In the genomic region with DNA sequence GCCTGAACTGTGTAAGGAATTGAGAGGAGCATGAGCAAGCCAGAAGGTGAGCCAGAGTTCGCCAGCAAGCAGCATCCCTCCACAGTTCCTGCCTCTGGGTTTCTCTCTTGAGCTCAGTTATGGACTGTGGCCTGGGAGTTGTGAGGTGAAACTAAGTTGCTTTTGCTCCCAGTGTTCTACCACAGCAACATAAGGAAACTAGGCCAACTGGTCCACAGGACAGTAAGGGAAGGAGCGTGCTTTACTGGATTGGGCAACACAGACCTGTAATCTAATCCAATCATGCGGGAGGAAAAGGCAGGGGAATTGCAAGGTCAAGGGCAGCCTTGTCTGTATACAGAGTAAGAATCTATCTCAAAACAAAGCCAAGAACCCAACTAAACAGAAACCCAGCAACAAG, we compare ENCODE assay signal across 26 mouse cellular contexts. TPM values are rescaled to one million over a fixed set of nuclear protein-coding genes. Genes with fewer than 3 reads are reported as not detected.
DNase-seq lines count a peak whose midpoint lies in the region; ATAC-seq and TF ChIP-seq lines count a peak whose summit lies in the region.
"Had no signal": no experiment of that assay in that cellular context is flagged by ENCODE, and none has a peak within 500 bp of the region (broad histone marks: within the 10 kb centered on the region; RNA-seq: fewer than 3 reads in every experiment).

No protein-coding gene starts in this region.

- intact Hi-C loops in gastrocnemius, adult 2 months (cut with DNase I) = no loop called here
- intact Hi-C loops in gastrocnemius, postnatal 36 days (cut with DNase I) = no loop called here

- no peaks in the 10 kb centered on the region for H3K27me3 ChIP-seq in heart, embryonic 12.5 days (replicated peaks)
- H3K27me3 ChIP-seq: CH12.LX; embryonic facial prominence, embryonic 12.5 days; forebrain, embryonic 13.5 days; forebrain, embryonic 15.5 days; Patski had no signal

- TF ChIP-seq CTCF in gastrocnemius, adult 2 months (IDR thresholded peaks at IDR 0.05) = no peak

- DNase-seq in adrenal gland, postnatal 10 days = peak; percentile 32
- no peak for DNase-seq in adrenal gland, adult 2 months
- DNase-seq in gastrocnemius, adult 2 months = no peak
- no peak for DNase-seq in gastrocnemius, postnatal 36 days
- no peak for DNase-seq in heart, adult 9 months (ENCODE audit: low spot score in 2 of 2)
- DNase-seq in adipocyte (ENCODE audit: low spot score) = peak; percentile 72
- DNase-seq in spleen, adult 18-20 months = no peak
- DNase-seq: adrenal gland, adult 8-10 months; adrenal gland, postnatal 25 days; B cell, adult 2 months; cerebellum, adult 11-12 months; cerebellum, adult 2 months; cerebellum, adult 9-10 months; cerebellum, postnatal 10 days; cerebellum, postnatal 25 days; forebrain, postnatal 0 days had no signal

- no peak for ATAC-seq in heart, embryonic 12.5 days (ENCODE audit: insufficient number of reproducible peaks, low FRiP score)
- ATAC-seq: activated CD4-positive, CD25-positive, alpha-beta regulatory T cell, adult 4 months; CD4-positive, CD25-positive, alpha-beta regulatory T cell, adult 4 months; forebrain, embryonic 13.5 days; forebrain, embryonic 15.5 days; forebrain, postnatal 0 days; Patski had no signal

- H3K4me2 ChIP-seq in heart, embryonic 12.5 days = no peak overlapping the region
- H3K4me2 ChIP-seq: embryonic facial prominence, embryonic 12.5 days; forebrain, embryonic 13.5 days; forebrain, embryonic 15.5 days had no signal

- peaks cover 64% of the 10 kb centered on the region for H3K4me1 ChIP-seq in heart, embryonic 12.5 days (replicated peaks)

- peak overlapping the region; percentile 85 for H3K27ac ChIP-seq in gastrocnemius, adult 2 months
- 0 out of 2 replicates have a peak overlapping the region, but pooled peaks have one; percentile 9 for H3K27ac ChIP-seq in heart, embryonic 12.5 days (ENCODE audit: poor library complexity, severe bottlenecking)
- H3K27ac ChIP-seq: embryonic facial prominence, embryonic 10.5 days; embryonic facial prominence, embryonic 12.5 days; forebrain, embryonic 13.5 days; forebrain, embryonic 15.5 days had no signal

- no peaks in the 10 kb centered on the region for H3K36me3 ChIP-seq in heart, embryonic 12.5 days

- 87% methylated on average over 3 of the region's 3 CpGs for WGBS in heart, embryonic 12.5 days

- H3K9me3 ChIP-seq in heart, embryonic 12.5 days (replicated peaks) = no peaks in the 10 kb centered on the region
- H3K9me3 ChIP-seq: embryonic facial prominence, embryonic 10.5 days; embryonic facial prominence, embryonic 12.5 days; forebrain, embryonic 13.5 days; forebrain, embryonic 15.5 days; G1E had no signal

- no peak overlapping the region for H3K9ac ChIP-seq in heart, embryonic 12.5 days
- H3K9ac ChIP-seq: embryonic facial prominence, embryonic 12.5 days; forebrain, embryonic 13.5 days; forebrain, embryonic 15.5 days; forebrain, postnatal 0 days had no signal

- H3K4me3 ChIP-seq in gastrocnemius, adult 2 months = no peak overlapping the region
- no peak overlapping the region for H3K4me3 ChIP-seq in heart, embryonic 12.5 days
- H3K4me3 ChIP-seq: embryonic facial prominence, embryonic 10.5 days; embryonic facial prominence, embryonic 12.5 days; forebrain, embryonic 13.5 days; forebrain, embryonic 15.5 days had no signal

RNA-seq across cellular contexts. Expression of gene Rcan1, which starts 37.5 kb away (rescaled TPM):
- total RNA-seq in adrenal gland, postnatal 10 days (2021) = 10 to 100 TPM; 21.7 to 22.2 TPM
- 10 to 100 TPM; 15.8 to 23.2 TPM for total RNA-seq in adrenal gland, adult 2 months (2021)
- polyA plus RNA-seq in adrenal gland, adult 2 months (2012; rRNA removed) = 4.7 and 5.4 TPM in 2 replicates
- total RNA-seq in gastrocnemius, adult 2 months (2021) = 10 to 100 TPM; 76.4 to 93.3 TPM
- total RNA-seq in gastrocnemius, postnatal 36 days (2021) = 10 to 100 TPM; 62.2 to 75.7 TPM
- polyA plus RNA-seq in heart, embryonic 12.5 days (2016; fragmentation: Nextera tagmentation; extraction: Ambion mirVana) = 148 and 153 TPM in 2 replicates

RNA-seq across cellular contexts. Expression of gene Clic6, which starts 52.4 kb away (rescaled TPM):
- under 1 TPM; 0.12 to 0.30 TPM for total RNA-seq in adrenal gland, postnatal 10 days (2021)
- under 1 TPM in 1 of 2 experiments, not detected in 1; 0.55 TPM for total RNA-seq in adrenal gland, adult 2 months (2021)
- polyA plus RNA-seq in adrenal gland, adult 2 months (2012; rRNA removed) = 0.08 and 0.21 TPM in 2 replicates
- total RNA-seq in gastrocnemius, adult 2 months (2021) = not detected
- total RNA-seq in gastrocnemius, postnatal 36 days (2021) = under 1 TPM in 1 of 2 experiments, not detected in 1; 0.07 TPM
- polyA plus RNA-seq in heart, embryonic 12.5 days (2016; fragmentation: Nextera tagmentation; extraction: Ambion mirVana) = 1.7 and 1.8 TPM in 2 replicates
- total RNA-seq: adrenal gland, postnatal 25 days had no signal
- polyA plus RNA-seq: activated CD4-positive, CD25-positive, alpha-beta regulatory T cell, adult 4 months; CD4-positive, CD25-positive, alpha-beta regulatory T cell, adult 4 months had no signal

Comparison
In these comparisons a context has a peak if more than half of its experiments do, and no peak if none do; other contexts are left out.
1. DNase-seq: peak in adrenal gland, postnatal 10 days (single experiment) and adipocyte (single experiment); none in adrenal gland, adult 2 months (single experiment), gastrocnemius, adult 2 months (single experiment), gastrocnemius, postnatal 36 days (0 of 2), heart, adult 9 months (0 of 2) and spleen, adult 18-20 months (0 of 2).